Mouse (Mus musculus): ENCODE measurements around the gene Wdr86.

Gene Wdr86

DNA sequence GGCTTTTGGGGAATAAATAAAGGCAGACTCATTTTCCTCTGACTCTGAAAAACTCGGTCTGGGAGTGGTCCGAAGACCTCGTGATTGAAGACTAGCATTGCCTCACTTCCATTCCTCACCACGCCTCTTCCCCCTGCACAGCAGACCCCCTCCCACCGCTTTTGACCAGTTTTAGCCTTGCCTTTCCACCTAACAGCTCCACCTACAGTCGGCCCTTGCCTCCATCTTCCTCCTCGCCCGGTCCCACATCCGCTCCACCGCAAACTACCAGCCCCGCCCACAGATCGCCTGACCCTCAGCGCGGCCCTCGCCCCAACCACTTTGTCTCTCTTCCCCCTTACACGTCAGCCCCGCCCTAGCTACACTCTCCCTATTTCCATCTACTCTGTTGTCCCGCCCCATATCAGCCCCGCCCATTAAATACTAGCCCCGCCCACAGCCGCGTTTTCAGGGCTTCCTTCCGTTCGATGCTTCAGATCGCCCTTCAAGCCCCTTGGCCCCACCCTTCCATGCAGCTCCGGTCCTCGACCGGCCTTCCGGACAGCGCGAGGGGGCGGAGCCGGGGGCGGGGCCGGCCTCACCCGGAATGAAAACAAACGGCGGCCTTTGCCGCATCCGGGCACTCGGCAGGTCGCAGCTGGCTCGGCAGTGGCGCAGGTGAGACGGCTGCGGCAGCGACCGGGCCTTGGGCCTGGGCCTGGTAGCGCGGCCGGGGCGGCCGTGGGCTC lies 45.0 kb downstream of the Wdr86 start, which contains the start of gene Nub1:
Gene Nub1, plus strand, starts transcription at position 167 of the 728 bp plus-strand sequence.
- CTCF ChIA-PET = interaction anchor here (0.6 to 0.7 kb wide), 4 partner anchors 26 to 337 kb away, joined by 6 to 10 read pairs (median 8); no protein-coding TSS in a partner anchor

DNA sequence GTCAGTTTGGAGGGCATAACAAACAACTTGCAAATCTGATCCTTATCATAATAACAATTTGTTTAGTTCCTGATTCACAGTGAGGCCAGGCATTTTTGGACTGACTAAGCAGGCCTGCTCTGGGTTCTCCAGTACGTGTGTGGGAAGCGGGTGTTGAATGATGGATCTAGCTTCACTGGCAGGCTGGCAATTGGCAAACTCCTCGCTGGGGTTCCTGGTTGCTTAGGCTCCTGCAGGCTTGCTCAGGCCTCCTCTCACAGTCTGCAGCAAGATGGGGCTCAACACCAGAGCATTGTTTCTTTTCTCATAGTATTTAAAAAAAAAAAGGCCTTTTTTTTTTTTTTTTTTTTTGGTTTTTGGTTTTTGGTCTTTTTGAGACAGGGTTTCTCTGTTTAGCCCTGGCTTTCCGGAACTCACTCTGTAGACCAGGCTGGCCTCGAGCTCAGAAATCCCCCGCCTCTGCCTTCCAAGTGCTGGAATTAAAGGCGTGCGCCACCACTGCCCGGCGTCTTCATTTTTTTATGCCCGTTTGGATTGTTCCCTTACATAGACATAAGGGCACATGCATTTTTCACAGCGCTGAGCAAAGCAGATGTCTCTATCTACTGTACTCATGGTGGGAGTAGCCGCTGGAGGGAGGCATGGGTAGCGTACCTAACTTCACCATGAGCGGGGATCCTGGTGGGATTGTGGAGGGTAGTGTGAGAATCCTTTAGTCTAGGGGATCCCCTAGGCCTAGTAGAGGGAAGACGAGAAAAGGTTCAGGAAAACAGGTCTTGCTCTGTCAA lies 45.8 kb downstream of the Wdr86 start:
- CTCF ChIA-PET = interaction anchor here (0.6 to 0.7 kb wide), 5 partner anchors 10 to 338 kb away, joined by 3 to 10 read pairs (median 6); no protein-coding TSS in a partner anchor

DNA sequence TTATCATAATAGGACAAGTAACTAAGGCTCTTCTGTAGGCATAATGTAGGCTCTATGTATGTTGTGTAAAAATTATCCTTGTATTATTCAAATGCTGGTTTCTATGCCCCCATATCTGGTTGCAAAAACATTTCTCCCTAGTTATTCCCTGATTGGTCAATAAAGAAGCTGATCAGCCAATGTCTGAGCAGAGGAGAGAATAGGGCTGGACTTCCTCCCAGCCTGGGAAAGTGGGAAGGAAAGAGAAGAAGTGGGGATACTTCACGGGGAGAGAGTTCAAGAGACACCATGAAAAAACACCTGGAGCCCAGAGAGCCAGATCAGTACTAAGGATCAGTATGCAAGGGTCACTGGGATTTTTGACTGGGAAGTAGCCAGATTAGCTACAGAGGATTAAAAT lies 49.1 kb downstream of the Wdr86 start:
- CTCF ChIA-PET = interaction anchor here (0.6 kb wide), 1 partner anchor 12 kb away, joined by 3 read pairs; no protein-coding TSS in a partner anchor

DNA sequence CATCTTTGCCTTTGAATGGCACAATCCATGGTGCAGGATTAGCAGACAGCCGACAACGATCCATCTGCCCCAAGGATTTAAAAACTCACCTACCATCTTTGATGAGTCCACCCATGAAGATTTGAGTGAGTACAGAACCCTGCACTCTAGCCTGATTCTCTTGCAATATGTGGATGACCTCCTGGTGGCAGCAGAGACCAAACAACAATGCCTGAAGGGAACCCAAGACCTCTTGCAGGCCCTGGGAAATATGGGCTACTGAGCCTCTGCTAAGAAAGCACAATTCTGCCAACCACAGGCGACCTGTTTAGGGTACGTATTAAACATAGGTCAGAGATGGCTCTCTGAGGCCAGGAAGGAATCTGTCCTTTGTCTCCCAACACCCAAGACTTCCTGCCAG lies 56.3 kb downstream of the Wdr86 start:
- CTCF ChIA-PET = interaction anchor here (1.0 to 1.2 kb wide), 2 partner anchors 10 to 337 kb away, joined by 3 to 4 read pairs; no protein-coding TSS in a partner anchor
